Mouse (Mus musculus): ENCODE measurements at regions not wholly inside any gene's neighbourhood (a gene's known extent, or its start where the extent isn't known, plus 50 kb on each side); places are given as distances from the start of the nearest gene placed in this dataset.

- no peak for TF ChIP-seq CTCF (conservative IDR thresholded peaks at IDR 0.05; ENCODE audit: insufficient read depth, insufficient read length, low read depth, low read length)
- no peak for TF ChIP-seq POLR2A (IDR thresholded peaks at IDR 0.05; ENCODE audit: low read depth, low read length)
Observed at GRCm38 (mm10) chr3:136455651-136456470, 130.0 kb upstream of the Bank1 start.
